ENCODE assay signal across 27 mouse cellular contexts in the genomic region with DNA sequence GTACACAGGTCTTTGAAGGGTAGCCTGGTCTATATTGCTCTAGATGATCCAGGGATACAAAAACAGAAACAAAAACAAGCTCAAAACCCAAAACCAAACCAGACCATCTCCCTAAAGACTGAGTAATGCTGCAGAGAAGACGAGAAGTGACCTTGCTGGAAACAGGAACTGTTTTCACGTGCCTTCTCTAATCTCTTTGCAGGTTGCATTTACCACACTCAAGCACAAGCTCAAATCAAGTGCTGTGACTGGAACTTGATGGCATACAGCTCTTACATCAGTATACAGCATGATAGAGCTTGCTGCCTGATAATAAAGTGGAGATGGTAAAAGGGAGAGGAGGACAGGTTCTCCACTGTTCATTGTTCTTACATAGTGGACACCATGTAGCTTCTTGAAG.
"Had no signal": no experiment of that assay in that cellular context is flagged by ENCODE, and none has a peak within 500 bp of the region (broad histone marks: within the 10 kb centered on the region; RNA-seq: fewer than 3 reads in every experiment).

No protein-coding gene starts in this region.

- DNase-seq: gastrocnemius, adult 2 months; gastrocnemius, postnatal 10 days; heart, adult 11 months; heart, adult 2 months; heart, postnatal 14 days; heart, postnatal 36 days; kidney, adult 11 months; kidney, adult 2 months; kidney, adult 9 months; kidney, postnatal 14 days; kidney, postnatal 36 days; layer of hippocampus, adult 9-11 months; layer of hippocampus, postnatal 36 days; left cerebral cortex, postnatal 4 days had no signal

- H3K36me3 ChIP-seq: heart, embryonic 13.5 days; heart, embryonic 15.5 days; hindbrain, embryonic 13.5 days; hindbrain, embryonic 15.5 days; kidney, embryonic 15.5 days; limb, embryonic 13.5 days; limb, embryonic 15.5 days; liver, embryonic 12.5 days had no signal

- H3K9ac ChIP-seq: heart, embryonic 13.5 days; heart, embryonic 15.5 days; hindbrain, embryonic 13.5 days; hindbrain, embryonic 15.5 days; kidney, embryonic 15.5 days; limb, embryonic 13.5 days; limb, embryonic 15.5 days; liver, embryonic 12.5 days; liver, embryonic 14.5 days had no signal

- H3K9me3 ChIP-seq: heart, embryonic 13.5 days; heart, embryonic 15.5 days; hindbrain, embryonic 13.5 days; hindbrain, embryonic 15.5 days; kidney, embryonic 15.5 days; limb, embryonic 13.5 days; limb, embryonic 15.5 days; liver, embryonic 12.5 days had no signal

- H3K4me3 ChIP-seq: gastrocnemius, adult 2 months; heart, adult 2 months; heart, embryonic 13.5 days; heart, embryonic 15.5 days; hindbrain, embryonic 13.5 days; hindbrain, embryonic 15.5 days; kidney, embryonic 15.5 days; limb, embryonic 13.5 days; limb, embryonic 15.5 days; liver, embryonic 12.5 days had no signal

- H3K27me3 ChIP-seq: heart, embryonic 13.5 days; heart, embryonic 15.5 days; hindbrain, embryonic 13.5 days; hindbrain, embryonic 15.5 days; kidney, embryonic 15.5 days; limb, embryonic 15.5 days; liver, embryonic 12.5 days had no signal

- H3K4me2 ChIP-seq: heart, embryonic 11.5 days; heart, embryonic 13.5 days; heart, embryonic 15.5 days; hindbrain, embryonic 13.5 days; hindbrain, embryonic 15.5 days; kidney, embryonic 15.5 days; limb, embryonic 13.5 days; limb, embryonic 15.5 days; liver, embryonic 12.5 days had no signal

- H3K27ac ChIP-seq: gastrocnemius, adult 2 months; heart, adult 2 months; heart, embryonic 13.5 days; heart, embryonic 15.5 days; hindbrain, embryonic 13.5 days; hindbrain, embryonic 15.5 days; hindbrain, postnatal 0 days; kidney, embryonic 15.5 days; kidney, postnatal 0 days; limb, embryonic 13.5 days; liver, embryonic 12.5 days; liver, embryonic 14.5 days had no signal

- ATAC-seq: hindbrain, postnatal 0 days; intestine, embryonic 16.5 days; liver, embryonic 12.5 days had no signal

- H3K4me1 ChIP-seq: heart, embryonic 13.5 days; heart, embryonic 15.5 days; hindbrain, embryonic 13.5 days; hindbrain, embryonic 15.5 days; limb, embryonic 15.5 days had no signal
